Mouse (Mus musculus): ENCODE data around the gene Cldn24. TPM values are rescaled to one million over a fixed set of nuclear protein-coding genes. Genes with fewer than 3 reads are reported as not detected.

Gene Cldn24
- total and polyA plus RNA-seq, 3 experiments = not detected

- Histone ChIP-seq H3K9ac (ENCODE audit: control insufficient read depth, low read depth, low read length, poor library complexity, severe bottlenecking) (no peak overlapping the region), H3K79me2 (ENCODE audit: control insufficient read depth, insufficient read depth, low read length, poor library complexity) (no peaks in the 10 kb centered on the region), H3K4me1 (ENCODE audit: control insufficient read depth in 1 of 2, insufficient read depth in 2 of 2, low read length in 2 of 2) (no peaks in the 10 kb centered on the region), H3K4me3 (ENCODE audit: control insufficient read depth in 1 of 2, insufficient read depth in 1 of 2, low read depth in 2 of 2, low read length in 2 of 2) (no peak overlapping the region), H3K36me3 (ENCODE audit: control insufficient read depth in 1 of 2, insufficient read depth in 2 of 2, low read length in 2 of 2) (no peaks in the 10 kb centered on the region), H3K9me3 (replicated peaks; ENCODE audit: insufficient read depth, low read length) (no peaks in the 10 kb centered on the region), H3K27ac (ENCODE audit: control insufficient read depth, low read depth, low read length) (no peak overlapping the region), H3K27me3 (ENCODE audit: control insufficient read depth in 1 of 2, insufficient read depth in 2 of 2, low read length in 2 of 2) (no peaks in the 10 kb centered on the region)
- TF ChIP-seq CTCF (IDR thresholded peaks at IDR 0.05 in 2 of 3, conservative IDR thresholded peaks at IDR 0.05 in 1 of 3; ENCODE audit: control insufficient read depth in 1 of 3, insufficient read depth in 1 of 3, low read depth in 2 of 3, low read length in 3 of 3, poor library complexity in 1 of 3, severe bottlenecking in 1 of 3) (no peak), CHD2 (IDR thresholded peaks at IDR 0.05; ENCODE audit: low read length) (no peak), RAD21 (IDR thresholded peaks at IDR 0.05; ENCODE audit: low read depth, low read length) (no peak), MAFK (IDR thresholded peaks at IDR 0.05; ENCODE audit: borderline replicate concordance, low read depth, low read length) (no peak), MAX (IDR thresholded peaks at IDR 0.05; ENCODE audit: low read length) (no peak), NELFE (IDR thresholded peaks at IDR 0.05; ENCODE audit: low read depth, low read length) (no peak), POLR2AphosphoS2 (IDR thresholded peaks at IDR 0.05; ENCODE audit: low read length) (no peak), POLR2A (IDR thresholded peaks at IDR 0.05; ENCODE audit: control insufficient read depth in 1 of 2, insufficient read depth in 1 of 2, low read depth in 1 of 2, low read length in 2 of 2, poor library complexity in 1 of 2) (no peak), USF1 (IDR thresholded peaks at IDR 0.05; ENCODE audit: low read depth, low read length) (no peak), MYB (IDR thresholded peaks at IDR 0.05; ENCODE audit: low read depth, low read length) (no peak), POLR2AphosphoS5 (IDR thresholded peaks at IDR 0.05; ENCODE audit: borderline replicate concordance, low read depth, low read length) (no peak), EP300 (IDR thresholded peaks at IDR 0.05; ENCODE audit: low read depth in 1 of 2, low read length in 2 of 2) (no peak), ZNF384 (IDR thresholded peaks at IDR 0.05; ENCODE audit: low read depth, low read length) (no peak), ZC3H11A (IDR thresholded peaks at IDR 0.05; ENCODE audit: low read depth, low read length) (no peak), BHLHE40 (IDR thresholded peaks at IDR 0.05; ENCODE audit: borderline replicate concordance, low read depth, low read length) (no peak), GATA1 (IDR thresholded peaks at IDR 0.05; ENCODE audit: low read depth, low read length) (no peak)
- DNase-seq (ENCODE audit: low read depth, low spot score) = no peak
These were observed 42.4 kb upstream of the Cldn24 start for GRCm38 (mm10) chr8:47779589-47779988.

GRCm38 (mm10) chr8:47781881-47782280, 40.1 kb upstream of the Cldn24 start:
- DNase-seq (ENCODE audit: low read depth, low spot score) = no peak
- no peak for TF ChIP-seq E2F4 (IDR thresholded peaks at IDR 0.05; ENCODE audit: borderline replicate concordance, low read depth, low read length)
- no peak for TF ChIP-seq NELFE (IDR thresholded peaks at IDR 0.05; ENCODE audit: low read depth, low read length)
- no peak for TF ChIP-seq ELF1 (IDR thresholded peaks at IDR 0.05; ENCODE audit: low read depth, low read length)
- TF ChIP-seq SMC3 (IDR thresholded peaks at IDR 0.05; ENCODE audit: low read depth, low read length) = no peak
- no peak for TF ChIP-seq MAZ (IDR thresholded peaks at IDR 0.05; ENCODE audit: low read depth, low read length)
- no peak for TF ChIP-seq SIN3A (IDR thresholded peaks at IDR 0.05; ENCODE audit: low read length)
- TF ChIP-seq MAX (IDR thresholded peaks at IDR 0.05; ENCODE audit: low read length) = no peak
- TF ChIP-seq EP300 (IDR thresholded peaks at IDR 0.05; ENCODE audit: low read depth in 1 of 2, low read length in 2 of 2) = no peak
- no peak for TF ChIP-seq USF1 (IDR thresholded peaks at IDR 0.05; ENCODE audit: low read depth, low read length)
- no peak for TF ChIP-seq MYC (IDR thresholded peaks at IDR 0.05; ENCODE audit: low read depth, low read length)
- no peak for TF ChIP-seq RCOR1 (IDR thresholded peaks at IDR 0.05; ENCODE audit: low read depth, low read length)
- no peak for TF ChIP-seq CHD2 (IDR thresholded peaks at IDR 0.05; ENCODE audit: low read length)
- no peak overlapping the region for H3K4me3 ChIP-seq (ENCODE audit: control insufficient read depth in 1 of 2, insufficient read depth in 1 of 2, low read depth in 2 of 2, low read length in 2 of 2)
- H3K36me3 ChIP-seq (ENCODE audit: control insufficient read depth in 1 of 2, insufficient read depth in 2 of 2, low read length in 2 of 2) = no peaks in the 10 kb centered on the region
- 0 out of 4 replicates have a peak, but pooled peaks cover 0 to 1% of the 10 kb centered on the region in 2 experiments for H3K27me3 ChIP-seq (ENCODE audit: control insufficient read depth in 1 of 2, insufficient read depth in 2 of 2, low read length in 2 of 2)
- H3K79me2 ChIP-seq (ENCODE audit: control insufficient read depth, insufficient read depth, low read length, poor library complexity) = no peaks in the 10 kb centered on the region
- no peak overlapping the region for H3K27ac ChIP-seq (ENCODE audit: control insufficient read depth, low read depth, low read length)
- H3K9ac ChIP-seq (ENCODE audit: control insufficient read depth, low read depth, low read length, poor library complexity, severe bottlenecking) = no peak overlapping the region
- H3K9me3 ChIP-seq (replicated peaks; ENCODE audit: insufficient read depth, low read length) = no peaks in the 10 kb centered on the region
- H3K4me1 ChIP-seq (ENCODE audit: control insufficient read depth in 1 of 2, insufficient read depth in 2 of 2, low read length in 2 of 2) = no peaks in the 10 kb centered on the region
